Mouse (Mus musculus): ENCODE results near the gene Hcfc1. TPM values are rescaled to one million over a fixed set of nuclear protein-coding genes. Genes with fewer than 3 reads are reported as not detected.

The Hcfc1 gene
- polyA plus RNA-seq, 1 experiment from 2014 or later, result 69.6 TPM

DNA sequence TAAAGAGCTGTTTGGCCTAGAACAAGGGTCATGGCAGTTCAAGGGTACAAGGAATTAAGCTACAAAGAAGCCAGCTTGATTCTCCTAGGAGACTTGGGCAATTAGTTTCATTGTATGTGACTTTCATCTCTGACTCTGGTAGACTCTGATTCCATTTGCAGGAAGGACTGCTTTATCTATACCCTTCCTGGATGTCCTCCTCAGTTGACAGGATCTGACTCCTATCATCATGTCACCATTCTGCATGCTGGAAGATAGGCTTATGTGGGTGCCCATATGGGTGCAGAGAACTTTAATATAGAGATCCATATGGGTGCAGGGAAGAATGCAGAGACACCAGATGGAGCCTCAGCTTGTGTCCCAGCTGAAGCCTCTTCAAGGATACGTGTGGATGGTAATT is 3.0 kb upstream of the Hcfc1 start:
- DNase-seq (ENCODE audit: low spot score), result no peak
- Histone ChIP-seq H3K9me3 (replicated peaks) (0 out of 2 replicates have a peak, but pooled peaks cover 4% of the 10 kb centered on the region), H3K27me3 (ENCODE audit: low read depth, poor library complexity, severe bottlenecking) (0 out of 2 replicates have a peak, but pooled peaks cover 14% of the 10 kb centered on the region), H3K36me3 (peaks cover 6% of the 10 kb centered on the region), H3K27ac (replicated peaks) (peak overlapping the region; percentile 96; the same call in 1 of the 2 replicates), H3K4me3 (no peak overlapping the region), H3K4me1 (peaks cover 8% of the 10 kb centered on the region)
- WGBS, result 86% methylated on average over 1 of the region's 1 CpGs

DNA sequence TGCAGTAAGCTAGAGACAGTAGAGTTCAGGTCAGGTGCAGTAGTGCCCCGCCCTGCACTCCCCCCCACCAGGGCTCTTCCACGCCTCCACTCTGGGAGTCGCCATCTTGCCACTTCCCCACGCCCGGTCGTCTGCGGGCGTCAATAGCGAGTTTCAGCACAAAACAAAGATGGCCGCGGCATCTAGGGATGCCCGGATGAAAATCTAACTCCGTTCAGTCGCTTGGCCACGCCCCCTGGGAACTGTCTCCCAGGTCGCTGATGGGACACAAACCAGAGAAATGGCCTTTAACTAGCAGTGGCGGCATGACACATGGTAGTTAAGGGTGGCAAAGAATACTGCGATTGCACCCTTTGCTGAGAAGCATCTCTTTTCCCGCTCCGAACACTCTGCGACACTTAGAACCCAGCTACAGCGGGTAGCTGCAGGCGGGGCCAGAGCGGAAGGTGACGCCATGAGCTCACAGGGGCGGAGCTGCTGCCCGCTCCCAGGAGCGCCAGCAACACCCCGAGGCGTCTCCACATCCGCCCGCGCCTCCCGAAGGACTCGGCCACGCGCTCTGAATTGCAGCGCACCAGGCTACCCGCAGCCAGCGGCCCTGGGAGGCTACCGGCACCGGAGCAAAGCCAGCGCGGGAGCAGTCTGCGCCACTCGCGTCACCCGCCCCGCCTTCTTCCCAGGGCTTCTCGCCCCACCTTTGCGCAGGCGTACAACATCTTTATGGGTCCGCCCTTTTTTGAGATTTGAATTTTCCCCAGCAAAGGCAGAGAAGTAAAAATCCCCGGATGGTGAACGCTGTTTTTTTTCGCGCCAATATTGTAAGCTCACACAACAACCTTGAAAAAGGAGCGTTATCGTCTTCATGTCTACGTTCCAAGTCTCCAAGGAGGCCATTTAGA is 1.3 kb upstream of the Hcfc1 start:
- peaks cover 24% of the 10 kb centered on the region for H3K36me3 ChIP-seq
- 0 out of 2 replicates have a peak, but pooled peaks cover 14% of the 10 kb centered on the region for H3K27me3 ChIP-seq (ENCODE audit: low read depth, poor library complexity, severe bottlenecking)
- peak overlapping the region; percentile 96 for H3K27ac ChIP-seq (replicated peaks)
- peak overlapping the region; percentile 73 for H3K4me3 ChIP-seq
- 14% methylated on average over 60 of the region's 60 CpGs for WGBS
- peaks cover 22% of the 10 kb centered on the region for H3K4me1 ChIP-seq
- peak; percentile 87 for DNase-seq (ENCODE audit: low spot score)
- H3K9me3 ChIP-seq (replicated peaks), result 0 out of 2 replicates have a peak, but pooled peaks cover 4% of the 10 kb centered on the region

DNA sequence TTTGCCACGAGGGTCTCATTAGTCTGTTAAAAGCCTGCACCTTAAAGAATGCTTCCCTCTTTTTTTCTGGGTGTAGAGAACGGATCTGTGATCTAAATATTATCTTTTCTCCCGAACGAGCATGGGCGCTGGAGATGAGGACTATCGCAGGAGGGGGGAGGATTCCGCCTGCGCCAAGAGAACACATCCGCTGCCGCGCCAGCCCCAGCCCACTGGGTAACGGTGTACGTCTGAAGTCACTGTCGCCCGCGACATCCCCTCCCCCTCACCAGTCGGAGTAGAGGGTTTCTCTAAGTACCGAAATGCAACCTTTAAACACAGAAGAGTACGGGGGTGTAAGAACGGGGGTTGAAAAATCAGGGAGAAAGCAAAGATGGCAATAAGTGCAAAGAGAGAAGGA is 850 bp downstream of the Hcfc1 start:
- Histone ChIP-seq H3K4me3 (peak overlapping the region; percentile 73), H3K9me3 (replicated peaks) (0 out of 2 replicates have a peak, but pooled peaks cover 4% of the 10 kb centered on the region), H3K27me3 (ENCODE audit: low read depth, poor library complexity, severe bottlenecking) (0 out of 2 replicates have a peak, but pooled peaks cover 14% of the 10 kb centered on the region), H3K27ac (replicated peaks) (peak overlapping the region; percentile 96), H3K36me3 (peaks cover 45% of the 10 kb centered on the region), H3K4me1 (peaks cover 22% of the 10 kb centered on the region)
- DNase-seq (ENCODE audit: low spot score), result no peak
- WGBS, result 22% methylated on average over 20 of the region's 20 CpGs

DNA sequence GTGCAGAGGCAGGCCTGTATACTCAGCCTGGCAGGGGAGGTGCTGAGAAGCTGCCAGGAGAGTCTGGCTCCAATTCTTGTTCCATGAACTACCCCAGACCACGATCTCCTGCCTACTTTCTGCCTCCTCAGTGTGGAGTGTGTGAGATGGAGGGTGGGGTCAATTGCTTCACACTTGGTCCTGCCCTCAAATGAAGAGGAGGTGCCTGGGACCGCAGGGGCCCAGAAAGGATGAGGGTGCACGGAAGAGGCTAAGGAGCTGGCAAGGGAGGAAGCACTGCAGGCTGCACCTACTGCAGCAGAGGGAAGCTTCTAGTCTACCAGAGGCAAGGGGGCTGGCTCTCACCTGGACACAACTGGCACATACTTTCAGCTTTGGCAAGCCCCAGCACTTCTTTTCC is 1.8 kb downstream of the Hcfc1 start:
- Histone ChIP-seq H3K36me3 (peaks cover 54% of the 10 kb centered on the region), H3K4me3 (peak overlapping the region; percentile 73), H3K4me1 (peaks cover 22% of the 10 kb centered on the region), H3K9me3 (replicated peaks) (0 out of 2 replicates have a peak, but pooled peaks cover 4% of the 10 kb centered on the region), H3K27ac (replicated peaks) (peak overlapping the region; percentile 96; the same call in 1 of the 2 replicates), H3K27me3 (ENCODE audit: low read depth, poor library complexity, severe bottlenecking) (0 out of 2 replicates have a peak, but pooled peaks cover 14% of the 10 kb centered on the region)
- DNase-seq (ENCODE audit: low spot score), result no peak
- WGBS, result 61% methylated on average over 3 of the region's 3 CpGs

DNA sequence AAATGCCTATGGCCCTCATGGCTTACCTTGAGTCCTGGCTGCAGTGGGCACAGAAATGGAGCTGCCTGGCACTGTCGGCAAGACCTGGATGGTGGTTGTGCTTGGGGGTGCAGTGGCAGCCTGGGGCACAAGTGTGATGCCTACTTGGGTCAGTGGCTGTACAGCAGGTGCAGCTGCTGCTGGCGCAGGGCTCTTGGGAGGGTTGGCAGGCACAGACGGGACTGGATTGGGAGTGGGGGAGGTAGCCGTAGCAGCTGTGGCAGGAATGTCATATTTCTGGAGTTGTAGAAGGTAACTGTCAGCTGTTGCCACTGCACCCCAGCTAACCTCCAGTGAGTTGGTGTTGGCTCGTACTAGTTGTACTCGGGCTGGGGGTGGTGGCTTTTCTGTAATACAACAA is 11.2 kb downstream of the Hcfc1 start:
- peaks cover 100% of the 10 kb centered on the region for H3K36me3 ChIP-seq
- DNase-seq (ENCODE audit: low spot score), result no peak
- H3K27me3 ChIP-seq (ENCODE audit: low read depth, poor library complexity, severe bottlenecking), result no peaks in the 10 kb centered on the region
- no peak overlapping the region for H3K4me3 ChIP-seq
- no peak overlapping the region for H3K27ac ChIP-seq (replicated peaks)
- no peaks in the 10 kb centered on the region for H3K9me3 ChIP-seq (replicated peaks)
- 95% methylated on average over 6 of the region's 6 CpGs for WGBS
- H3K4me1 ChIP-seq, result no peaks in the 10 kb centered on the region

DNA sequence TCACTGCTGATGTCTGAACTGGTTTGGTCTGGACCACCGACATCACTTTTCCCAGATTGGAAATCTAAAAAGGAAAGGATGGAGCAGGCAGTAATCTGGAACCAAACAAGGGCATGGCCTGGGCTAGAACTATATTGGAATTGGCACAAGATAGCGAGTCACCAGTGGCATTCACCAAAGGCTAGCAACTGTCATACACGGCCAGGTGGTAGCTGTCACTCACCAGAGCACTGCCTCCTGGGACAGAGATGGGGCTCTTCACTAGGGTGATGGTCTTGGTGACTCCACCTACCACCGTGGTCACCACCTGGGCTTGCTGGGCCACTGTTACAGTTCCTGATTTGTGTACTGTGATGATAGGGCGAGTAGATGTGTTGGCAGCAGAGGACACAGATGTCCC is 13.6 kb downstream of the Hcfc1 start:
- DNase-seq (ENCODE audit: low spot score), result no peak
- Histone ChIP-seq H3K4me3 (no peak overlapping the region), H3K9me3 (replicated peaks) (no peaks in the 10 kb centered on the region), H3K4me1 (no peaks in the 10 kb centered on the region), H3K27ac (replicated peaks) (no peak overlapping the region), H3K27me3 (ENCODE audit: low read depth, poor library complexity, severe bottlenecking) (no peaks in the 10 kb centered on the region), H3K36me3 (peaks cover 100% of the 10 kb centered on the region)
- WGBS, result 85% methylated on average over 5 of the region's 5 CpGs

DNA sequence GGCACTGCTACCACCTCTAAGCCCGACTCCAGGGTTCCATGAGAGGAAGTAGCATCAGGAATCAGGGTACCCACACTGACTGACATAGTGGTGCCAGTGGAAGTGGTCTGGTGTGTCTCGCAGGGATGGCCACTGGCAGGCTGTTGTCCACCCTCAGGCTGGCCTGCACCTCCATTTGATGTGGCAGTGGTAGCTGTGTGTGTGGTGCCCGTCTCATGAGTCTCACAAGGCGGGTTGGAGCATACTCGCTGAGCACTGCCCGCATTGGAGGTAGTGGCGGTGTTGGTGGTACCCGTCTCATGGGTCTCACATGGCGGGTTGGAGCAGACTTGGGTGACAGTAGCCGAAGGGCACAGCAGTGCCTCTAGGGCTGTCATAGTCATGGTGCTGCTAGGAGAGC is 16.8 kb downstream of the Hcfc1 start:
- WGBS, result 93% methylated on average over 10 of the region's 10 CpGs
- H3K27me3 ChIP-seq (ENCODE audit: low read depth, poor library complexity, severe bottlenecking), result no peaks in the 10 kb centered on the region

DNA sequence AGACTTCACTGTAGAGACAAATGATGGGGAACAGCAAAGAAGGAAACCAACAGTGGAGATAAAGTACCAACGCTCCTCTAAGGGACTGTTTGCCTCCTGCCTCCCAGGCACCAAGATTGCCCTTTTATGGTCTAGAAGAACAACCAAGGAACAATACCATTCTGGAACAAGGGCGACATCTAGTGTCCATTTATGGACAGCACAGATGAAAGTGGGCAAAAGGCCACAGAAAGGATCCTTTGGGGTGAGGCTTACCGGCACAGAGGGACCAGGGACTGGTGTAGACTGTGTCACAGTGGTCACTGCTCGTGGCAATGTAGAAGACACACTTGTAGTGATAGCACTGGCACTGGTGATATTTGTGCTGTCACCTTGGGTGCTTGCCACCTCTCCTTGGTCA is 17.5 kb downstream of the Hcfc1 start:
- Histone ChIP-seq H3K36me3 (peaks cover 100% of the 10 kb centered on the region), H3K27ac (replicated peaks) (no peak overlapping the region), H3K27me3 (ENCODE audit: low read depth, poor library complexity, severe bottlenecking) (no peaks in the 10 kb centered on the region), H3K9me3 (replicated peaks) (no peaks in the 10 kb centered on the region), H3K4me1 (no peaks in the 10 kb centered on the region), H3K4me3 (no peak overlapping the region)
- peak; percentile 49 for DNase-seq (ENCODE audit: low spot score)
- WGBS, result 41% methylated on average over 4 of the region's 4 CpGs

More for the DNA sequence above, 16.8 kb downstream of the Hcfc1 start:
- no peak for DNase-seq (ENCODE audit: low spot score)
- Histone ChIP-seq H3K36me3 (peaks cover 100% of the 10 kb centered on the region), H3K4me3 (no peak overlapping the region), H3K4me1 (no peaks in the 10 kb centered on the region), H3K9me3 (replicated peaks) (no peaks in the 10 kb centered on the region), H3K27ac (replicated peaks) (no peak overlapping the region)

DNA sequence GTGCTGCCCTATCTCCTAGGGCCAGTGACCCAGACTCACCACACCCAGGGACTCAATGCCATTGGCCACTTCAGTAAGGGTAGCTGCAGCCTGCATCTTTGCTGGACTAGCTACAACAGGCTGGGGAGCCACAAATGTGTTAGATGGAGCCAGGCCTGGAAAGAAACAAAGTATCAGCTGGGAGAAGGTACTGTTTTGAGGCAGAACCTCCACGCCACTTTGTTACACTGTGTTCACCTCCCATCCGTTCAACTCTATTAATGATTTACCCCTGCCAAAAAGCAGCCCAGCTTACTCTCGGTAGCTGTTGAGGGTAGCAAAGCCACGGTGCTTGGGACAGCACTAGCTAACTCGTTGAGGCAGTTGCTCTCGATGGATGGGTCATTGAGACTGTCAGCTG is 19.3 kb downstream of the Hcfc1 start:
- Histone ChIP-seq H3K4me3 (no peak overlapping the region), H3K27me3 (ENCODE audit: low read depth, poor library complexity, severe bottlenecking) (no peaks in the 10 kb centered on the region), H3K4me1 (no peaks in the 10 kb centered on the region), H3K36me3 (peaks cover 100% of the 10 kb centered on the region), H3K9me3 (replicated peaks) (no peaks in the 10 kb centered on the region), H3K27ac (replicated peaks) (no peak overlapping the region)
- 84% methylated on average over 6 of the region's 6 CpGs for WGBS
- no peak for DNase-seq (ENCODE audit: low spot score)

DNA sequence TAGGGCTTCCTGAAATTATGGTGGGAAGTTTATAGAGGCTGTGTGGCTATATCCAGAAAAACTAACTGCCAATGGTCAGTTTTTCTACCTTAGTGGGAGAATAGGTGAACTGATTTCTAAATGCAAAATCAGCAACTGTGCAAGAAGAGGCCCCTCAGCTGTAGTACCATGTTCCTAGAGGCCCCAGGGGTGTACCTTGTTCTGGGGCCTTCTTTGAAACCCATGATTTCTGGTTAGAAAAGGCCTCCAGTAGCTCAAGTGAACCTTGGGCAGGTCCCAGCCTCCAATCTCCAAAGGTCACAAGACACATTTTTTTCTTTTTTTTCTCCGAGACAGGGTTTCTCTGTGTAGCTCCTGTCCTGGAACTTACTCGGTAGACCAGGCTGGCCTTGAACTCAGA is 23.9 kb downstream of the Hcfc1 start:
- 83% methylated on average over 2 of the region's 2 CpGs for WGBS
- no peak overlapping the region for H3K4me3 ChIP-seq
- H3K27ac ChIP-seq (replicated peaks), result no peak overlapping the region
- H3K4me1 ChIP-seq, result no peaks in the 10 kb centered on the region
- no peaks in the 10 kb centered on the region for H3K9me3 ChIP-seq (replicated peaks)
- DNase-seq (ENCODE audit: low spot score), result no peak
- H3K27me3 ChIP-seq (ENCODE audit: low read depth, poor library complexity, severe bottlenecking), result no peaks in the 10 kb centered on the region
- peaks cover 62% of the 10 kb centered on the region for H3K36me3 ChIP-seq

DNA sequence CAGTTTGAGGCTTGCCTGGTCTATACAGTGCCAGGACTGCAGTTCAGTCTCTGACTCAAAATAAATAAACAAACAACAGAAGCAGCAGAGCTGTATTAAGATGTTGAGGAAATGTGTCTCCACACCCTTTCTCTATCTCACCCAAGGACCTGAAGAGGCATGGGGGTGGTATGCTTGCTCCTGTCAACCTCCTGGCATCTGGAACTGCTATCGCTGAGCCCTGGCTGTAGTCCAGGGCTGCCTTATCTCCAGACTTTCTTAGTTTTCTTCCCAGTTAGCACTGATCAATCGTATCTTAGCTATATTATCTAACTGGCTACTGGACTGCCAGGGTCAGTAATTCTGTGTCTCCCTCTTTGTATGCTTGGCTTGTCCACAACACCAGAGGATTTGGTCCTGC is 24.3 kb downstream of the Hcfc1 start:
- no peak overlapping the region for H3K4me3 ChIP-seq
- peaks cover 58% of the 10 kb centered on the region for H3K36me3 ChIP-seq
- no peak for DNase-seq (ENCODE audit: low spot score)
- 96% methylated on average over 2 of the region's 2 CpGs for WGBS
- H3K27me3 ChIP-seq (ENCODE audit: low read depth, poor library complexity, severe bottlenecking), result no peaks in the 10 kb centered on the region
- H3K27ac ChIP-seq (replicated peaks), result no peak overlapping the region
- no peaks in the 10 kb centered on the region for H3K9me3 ChIP-seq (replicated peaks)
- no peaks in the 10 kb centered on the region for H3K4me1 ChIP-seq

DNA sequence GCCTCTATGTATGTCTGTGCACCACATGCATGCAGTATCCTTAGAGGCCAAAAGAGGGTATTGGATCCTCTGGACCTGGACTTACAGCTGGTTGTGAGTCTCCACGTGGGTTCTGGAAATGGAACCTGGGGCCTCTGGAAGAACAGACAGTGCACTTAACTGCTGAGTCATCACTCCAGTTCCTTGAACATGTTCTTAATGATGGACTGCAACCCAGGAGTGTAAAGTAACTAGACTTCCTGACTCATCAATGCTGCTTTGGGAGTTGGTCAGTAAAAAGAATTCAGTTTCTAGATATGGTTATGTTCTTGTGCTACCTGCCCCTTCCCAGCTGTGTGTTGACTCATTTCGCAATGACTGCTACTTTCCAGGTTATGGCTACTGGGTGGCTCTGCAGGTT is 34.3 kb downstream of the Hcfc1 start:
- Histone ChIP-seq H3K27me3 (ENCODE audit: low read depth, poor library complexity, severe bottlenecking) (no peaks in the 10 kb centered on the region), H3K27ac (replicated peaks) (no peak overlapping the region), H3K4me3 (no peak overlapping the region), H3K36me3 (no peaks in the 10 kb centered on the region), H3K4me1 (peaks cover 3% of the 10 kb centered on the region; the same call in 1 of the 2 replicates), H3K9me3 (replicated peaks) (no peaks in the 10 kb centered on the region)
- WGBS, result 85% methylated on average over 2 of the region's 2 CpGs
- no peak for DNase-seq (ENCODE audit: low spot score)

DNA sequence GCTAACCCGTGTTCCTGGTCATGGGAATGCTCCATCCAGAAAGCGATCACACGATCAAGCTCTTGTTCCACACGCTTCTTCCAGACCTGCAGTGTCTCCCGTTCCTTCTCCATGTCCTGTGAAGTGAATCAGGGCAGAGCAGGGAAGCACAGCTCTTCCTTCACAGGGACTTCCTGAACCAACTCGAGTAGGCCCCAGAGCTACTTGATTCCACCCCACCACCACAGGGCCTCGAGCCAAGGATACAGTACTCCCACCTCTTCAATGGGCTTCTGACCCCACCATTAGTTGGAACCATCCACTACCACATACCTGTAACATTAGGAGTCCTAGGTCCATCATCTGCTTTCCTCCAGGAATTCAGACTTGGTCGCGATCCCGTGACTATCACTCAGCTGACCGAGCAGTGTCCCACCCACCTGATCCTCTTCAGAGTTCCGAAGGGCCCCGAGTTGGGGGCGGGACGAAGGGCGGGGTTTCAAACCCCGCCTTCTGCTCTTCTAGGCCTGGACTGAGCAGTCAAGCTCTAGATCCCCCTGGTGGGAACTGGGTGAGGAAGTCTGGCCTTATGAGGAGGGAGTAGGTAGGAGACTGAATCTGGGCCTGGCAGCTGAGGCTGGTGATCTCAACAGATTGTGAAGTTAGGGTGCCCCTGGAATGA is 35.6 kb downstream of the Hcfc1 start, which contains the start of gene Renbp:
Renbp (minus strand) TSS at position 449 of the 661 bp plus-strand sequence.
- no peak within 1 kb of the TSS for H3K27ac ChIP-seq (replicated peaks)
- H3K4me1 ChIP-seq, result peaks cover 3% of the 10 kb centered on the region; the same call in 1 of the 2 replicates
- no peaks in the 10 kb centered on the region for H3K9me3 ChIP-seq (replicated peaks)
- H3K27me3 ChIP-seq (ENCODE audit: low read depth, poor library complexity, severe bottlenecking), result no peaks in the 10 kb centered on the region
- peak within 1 kb of the TSS; percentile 29 for H3K4me3 ChIP-seq
- 33% methylated on average over 17 of the region's 17 CpGs for WGBS
- H3K36me3 ChIP-seq, result no peaks in the 10 kb centered on the region
- peak; percentile 46 for DNase-seq (ENCODE audit: low spot score)

All from midbrain, embryonic 10.5 days (tissue).